Mouse (Mus musculus): ENCODE results near the gene Igf2r.

- TF ChIP-seq CTCF (IDR thresholded peaks at IDR 0.05; ENCODE audit: insufficient read depth, low read length), result no peak
- TF ChIP-seq POLR2A (IDR thresholded peaks at IDR 0.05; ENCODE audit: borderline replicate concordance, extremely low read depth, low read depth, low read length), result no peak
These were observed 19.8 kb downstream of the Igf2r start for GRCm38 (mm10) chr17:12749421-12750367.
